Comparison of ENCODE assay signal across 13 mouse cellular contexts in the genomic region with DNA sequence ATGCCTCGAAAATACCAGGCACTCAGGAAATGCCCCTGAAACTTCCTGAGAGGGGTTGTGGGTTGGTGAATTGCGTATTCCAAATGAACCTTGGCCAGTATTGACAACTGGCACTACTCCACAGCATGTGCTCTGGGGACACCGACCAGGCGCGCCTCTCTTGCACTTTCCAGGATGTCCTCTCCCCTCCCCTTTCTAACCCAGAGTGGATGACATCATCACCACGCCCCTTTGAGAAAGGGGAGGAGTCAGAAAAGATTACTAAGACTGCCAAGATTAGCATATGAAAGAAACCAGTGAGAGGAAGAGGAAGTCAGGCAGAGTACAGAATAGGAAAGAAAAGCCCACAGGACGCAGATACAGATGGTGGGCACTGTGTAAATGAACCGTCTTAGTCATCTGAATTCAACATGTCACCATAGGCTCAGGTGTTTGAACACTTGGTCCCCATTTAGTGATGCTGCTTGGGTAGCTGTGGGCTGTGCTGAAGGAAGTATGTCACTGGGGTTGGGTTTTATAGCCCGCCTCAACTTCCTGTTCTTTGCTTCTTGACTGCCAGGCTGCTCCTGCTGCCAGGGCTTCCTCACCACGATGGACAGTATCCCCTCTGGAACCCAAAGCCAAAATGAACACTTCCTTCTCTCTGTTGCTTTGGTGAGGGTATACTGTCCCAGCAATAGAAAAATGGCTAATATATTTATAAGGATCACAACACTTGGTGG.
DNase-seq lines count a peak whose midpoint lies in the region; ATAC-seq lines count a peak whose summit lies in the region.
"Had no signal": no experiment of that assay in that cellular context is flagged by ENCODE, and none has a peak within 500 bp of the region (broad histone marks: within the 10 kb centered on the region; RNA-seq: fewer than 3 reads in every experiment).

No protein-coding gene starts in this region.

- peak; percentile 42 for DNase-seq in forebrain, embryonic 14.5 days (ENCODE audit: low spot score)
- DNase-seq in neural tube, embryonic 11.5 days (ENCODE audit: low spot score): peak; percentile 40
- no peak for DNase-seq in neural tube, embryonic 10.5 days (ENCODE audit: extremely low spot score, low spot score)
- peak; percentile 9 to 11 for DNase-seq in heart, adult 9 months (ENCODE audit: low spot score in 2 of 2)
- no peak for DNase-seq in kidney, adult 11 months
- DNase-seq in adipocyte (ENCODE audit: low spot score): no peak
- DNase-seq: right cerebral cortex, adult 18-20 months had no signal

- no peaks in the 10 kb centered on the region for H3K36me3 ChIP-seq in forebrain, embryonic 14.5 days (ENCODE audit: control insufficient read depth, insufficient read depth, low read length)
- H3K36me3 ChIP-seq in forebrain, embryonic 16.5 days (ENCODE audit: control insufficient read depth, insufficient read depth): no peaks in the 10 kb centered on the region
- no peaks in the 10 kb centered on the region for H3K36me3 ChIP-seq in neural tube, embryonic 11.5 days (ENCODE audit: control insufficient read depth, insufficient read depth, low read length)
- H3K36me3 ChIP-seq in kidney, embryonic 15.5 days: no peaks in the 10 kb centered on the region
- H3K36me3 ChIP-seq: embryonic facial prominence, embryonic 15.5 days; heart, embryonic 13.5 days; stomach, embryonic 15.5 days had no signal

- H3K9me3 ChIP-seq in forebrain, embryonic 14.5 days (replicated peaks; ENCODE audit: control insufficient read depth, low read length): no peaks in the 10 kb centered on the region
- H3K9me3 ChIP-seq in forebrain, embryonic 16.5 days (ENCODE audit: control insufficient read depth, low read length): no peaks in the 10 kb centered on the region
- H3K9me3 ChIP-seq in neural tube, embryonic 11.5 days (ENCODE audit: control insufficient read depth, low read length): no peaks in the 10 kb centered on the region
- no peaks in the 10 kb centered on the region for H3K9me3 ChIP-seq in kidney, embryonic 15.5 days (replicated peaks)
- H3K9me3 ChIP-seq: embryonic facial prominence, embryonic 15.5 days; heart, embryonic 13.5 days; stomach, embryonic 15.5 days had no signal

- ATAC-seq in forebrain, embryonic 14.5 days: no peak
- ATAC-seq in forebrain, embryonic 16.5 days: no peak
- no peak for ATAC-seq in neural tube, embryonic 11.5 days (ENCODE audit: insufficient read depth, low FRiP score, low TSS enrichment)
- no peak for ATAC-seq in kidney, embryonic 15.5 days (replicated peaks; ENCODE audit: low FRiP score)

- no peak overlapping the region for H3K4me3 ChIP-seq in forebrain, embryonic 14.5 days (ENCODE audit: low read depth, low read length)
- no peak overlapping the region for H3K4me3 ChIP-seq in forebrain, embryonic 16.5 days (replicated peaks; ENCODE audit: low read length)
- H3K4me3 ChIP-seq in neural tube, embryonic 11.5 days (ENCODE audit: low read depth, low read length): no peak overlapping the region
- no peak overlapping the region for H3K4me3 ChIP-seq in kidney, embryonic 15.5 days (replicated peaks)
- H3K4me3 ChIP-seq: embryonic facial prominence, embryonic 15.5 days; heart, embryonic 13.5 days; stomach, embryonic 15.5 days had no signal

- H3K4me2 ChIP-seq in forebrain, embryonic 14.5 days (ENCODE audit: low read length): no peak overlapping the region
- no peak overlapping the region for H3K4me2 ChIP-seq in forebrain, embryonic 16.5 days (ENCODE audit: low read length)
- H3K4me2 ChIP-seq in neural tube, embryonic 11.5 days (ENCODE audit: low read depth): no peak overlapping the region
- no peak overlapping the region for H3K4me2 ChIP-seq in kidney, embryonic 15.5 days
- H3K4me2 ChIP-seq: embryonic facial prominence, embryonic 15.5 days; heart, embryonic 13.5 days; stomach, embryonic 15.5 days had no signal

- no peak overlapping the region for H3K9ac ChIP-seq in forebrain, embryonic 14.5 days (ENCODE audit: low read length)
- H3K9ac ChIP-seq in forebrain, embryonic 16.5 days (replicated peaks; ENCODE audit: low read depth, low read length): no peak overlapping the region
- no peak overlapping the region for H3K9ac ChIP-seq in neural tube, embryonic 11.5 days (ENCODE audit: low read length)
- no peak overlapping the region for H3K9ac ChIP-seq in kidney, embryonic 15.5 days
- H3K9ac ChIP-seq: embryonic facial prominence, embryonic 15.5 days; heart, embryonic 13.5 days; stomach, embryonic 15.5 days had no signal

- no peaks in the 10 kb centered on the region for H3K4me1 ChIP-seq in forebrain, embryonic 14.5 days (ENCODE audit: control insufficient read depth, insufficient read depth, low read length)
- H3K4me1 ChIP-seq in forebrain, embryonic 16.5 days (replicated peaks; ENCODE audit: control insufficient read depth, insufficient read depth, low read length): no peaks in the 10 kb centered on the region
- H3K4me1 ChIP-seq in neural tube, embryonic 11.5 days (ENCODE audit: control insufficient read depth, insufficient read depth, low read length): peaks cover 3% of the 10 kb centered on the region; the same call in 1 of the 2 replicates
- H3K4me1 ChIP-seq in kidney, embryonic 15.5 days: 0 out of 2 replicates have a peak, but pooled peaks cover 5% of the 10 kb centered on the region
- H3K4me1 ChIP-seq: embryonic facial prominence, embryonic 15.5 days; heart, embryonic 13.5 days; stomach, embryonic 15.5 days had no signal

- WGBS in forebrain, embryonic 14.5 days: 39% methylated on average over 9 of the region's 10 CpGs
- 38% methylated on average over 10 of the region's 10 CpGs for WGBS in forebrain, embryonic 16.5 days
- WGBS in neural tube, embryonic 11.5 days: 51% methylated on average over 10 of the region's 10 CpGs
- WGBS in kidney, embryonic 15.5 days: 47% methylated on average over 10 of the region's 10 CpGs

- H3K27me3 ChIP-seq in forebrain, embryonic 14.5 days (replicated peaks; ENCODE audit: control insufficient read depth, insufficient read depth, low read length): no peaks in the 10 kb centered on the region
- H3K27me3 ChIP-seq in forebrain, embryonic 16.5 days (replicated peaks; ENCODE audit: control insufficient read depth, insufficient read depth, low read length): no peaks in the 10 kb centered on the region
- H3K27me3 ChIP-seq in neural tube, embryonic 11.5 days (ENCODE audit: control insufficient read depth, insufficient read depth, low read length): no peaks in the 10 kb centered on the region
- peaks cover 21% of the 10 kb centered on the region for H3K27me3 ChIP-seq in kidney, embryonic 15.5 days
- H3K27me3 ChIP-seq: embryonic facial prominence, embryonic 15.5 days; heart, embryonic 13.5 days; stomach, embryonic 15.5 days had no signal

- no peak overlapping the region for H3K27ac ChIP-seq in forebrain, embryonic 14.5 days (ENCODE audit: low read depth, low read length)
- H3K27ac ChIP-seq in forebrain, embryonic 16.5 days (ENCODE audit: low read length): no peak overlapping the region
- H3K27ac ChIP-seq in neural tube, embryonic 11.5 days (ENCODE audit: low read depth, low read length): no peak overlapping the region
- H3K27ac ChIP-seq in kidney, embryonic 15.5 days: no peak overlapping the region
- H3K27ac ChIP-seq: embryonic facial prominence, embryonic 15.5 days; heart, embryonic 13.5 days; kidney, postnatal 0 days; stomach, embryonic 15.5 days had no signal

Comparison
In these comparisons a context has a peak if more than half of its experiments do, and no peak if none do; other contexts are left out.
1. DNase-seq: peak in forebrain, embryonic 14.5 days (single experiment), neural tube, embryonic 11.5 days (single experiment) and heart, adult 9 months (2 of 2); none in neural tube, embryonic 10.5 days (single experiment), kidney, adult 11 months (single experiment) and adipocyte (single experiment).